Mouse (Mus musculus): ENCODE measurements around the gene Mkrn1.
"Not testable (repeated sequence)": the region's sequence is repeated elsewhere in the genome, so short reads cannot be mapped to it uniquely, and the experiment has no call there.

The Mkrn1 gene

DNA sequence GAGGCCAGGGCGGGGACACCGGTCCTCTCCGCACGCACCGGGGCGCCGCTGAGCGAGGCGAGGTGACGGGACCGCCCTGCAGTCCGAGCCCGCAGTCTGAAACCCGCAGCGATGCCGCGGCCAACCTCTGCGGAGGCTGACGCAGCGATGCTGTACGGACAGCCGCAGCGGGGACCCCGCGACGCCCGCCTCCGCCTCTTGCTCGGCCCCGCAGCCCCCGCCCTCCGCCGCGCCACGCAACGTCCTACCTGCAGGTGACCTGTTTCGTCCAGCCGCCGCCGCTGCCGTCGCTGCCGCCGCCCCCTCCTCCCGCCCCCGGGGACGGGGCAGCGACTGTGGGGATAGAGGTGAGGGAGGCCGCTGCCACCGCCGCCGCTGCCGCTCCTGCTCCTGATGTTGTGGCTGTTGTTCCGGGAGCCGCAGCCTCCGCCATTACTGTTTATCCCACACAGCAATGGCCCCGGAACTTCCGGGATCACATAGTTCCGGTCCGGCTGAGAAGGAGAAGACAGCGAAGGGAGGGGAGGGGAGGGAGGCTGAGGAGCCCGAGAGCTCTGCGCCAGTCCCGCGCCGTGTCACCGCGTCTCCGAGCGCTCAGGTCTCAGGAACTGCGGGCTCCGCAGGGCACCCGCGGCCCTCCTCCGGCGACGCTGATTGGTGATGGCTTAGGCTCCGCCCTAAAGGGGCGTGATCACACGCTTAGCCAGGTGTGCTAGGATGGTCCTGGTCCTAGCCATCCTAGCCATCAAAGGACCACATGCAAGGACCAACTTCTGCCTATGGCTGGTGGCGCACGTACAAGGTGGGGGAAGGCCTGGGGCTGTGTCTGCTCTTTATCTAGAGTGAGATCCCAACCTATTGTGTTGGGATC, at the start of gene Mkrn1:
Mkrn1 (minus strand) TSS at position 612 of the 871 bp plus-strand sequence.
- peak; percentile 84 for DNase-seq (ENCODE audit: low read depth, low spot score)

GRCm38 (mm10) chr6:39469427-39469826, 49.2 kb upstream of the Mkrn1 start:
- no peak for DNase-seq (ENCODE audit: low read depth, low spot score)

DNA sequence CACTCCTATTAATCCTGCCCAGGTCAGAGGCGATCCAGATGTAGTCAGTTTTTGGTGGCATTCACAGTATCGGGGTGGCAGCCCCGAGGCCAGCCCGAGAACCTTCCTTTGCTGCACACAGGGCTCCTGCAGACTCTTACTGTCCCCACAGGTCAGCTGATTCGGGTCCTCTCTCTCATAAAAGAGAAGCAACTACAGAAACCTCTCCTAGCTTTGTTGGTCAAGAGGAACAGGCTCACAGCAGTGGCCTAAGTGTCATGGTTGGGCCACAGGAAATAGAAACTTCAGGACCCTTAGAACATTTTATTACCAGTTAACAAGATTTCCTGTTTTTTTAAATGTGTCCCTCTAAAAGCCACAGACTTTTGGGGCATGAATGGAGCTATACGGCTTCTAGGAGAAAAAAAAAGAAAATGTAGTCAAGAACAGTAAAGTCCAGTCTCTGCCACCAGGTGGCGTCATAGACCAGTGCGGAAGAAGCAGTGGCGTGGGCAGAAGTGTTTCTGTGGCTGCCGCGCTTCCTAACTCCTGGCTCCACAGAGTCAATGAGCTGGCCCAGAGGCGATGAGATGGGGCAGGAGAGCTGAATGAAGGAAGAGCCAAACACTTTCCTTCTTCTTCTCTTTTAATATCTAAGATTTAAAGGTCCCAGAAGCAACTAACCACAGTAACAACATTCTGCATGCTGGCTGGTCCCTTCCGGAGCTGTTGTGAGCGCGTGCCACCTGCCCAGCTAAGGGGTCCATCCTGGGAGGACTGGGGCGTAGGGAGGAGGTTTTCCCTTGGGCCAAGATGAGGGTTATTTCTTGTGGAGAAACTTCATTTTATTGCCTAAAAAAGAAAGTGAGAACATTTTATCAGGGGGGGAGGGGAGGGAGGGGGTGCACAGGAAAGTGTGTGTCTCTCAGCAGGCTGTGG, 42.6 kb upstream of the Mkrn1 start:
- peak; percentile 67 for DNase-seq (ENCODE audit: low read depth, low spot score)

DNA sequence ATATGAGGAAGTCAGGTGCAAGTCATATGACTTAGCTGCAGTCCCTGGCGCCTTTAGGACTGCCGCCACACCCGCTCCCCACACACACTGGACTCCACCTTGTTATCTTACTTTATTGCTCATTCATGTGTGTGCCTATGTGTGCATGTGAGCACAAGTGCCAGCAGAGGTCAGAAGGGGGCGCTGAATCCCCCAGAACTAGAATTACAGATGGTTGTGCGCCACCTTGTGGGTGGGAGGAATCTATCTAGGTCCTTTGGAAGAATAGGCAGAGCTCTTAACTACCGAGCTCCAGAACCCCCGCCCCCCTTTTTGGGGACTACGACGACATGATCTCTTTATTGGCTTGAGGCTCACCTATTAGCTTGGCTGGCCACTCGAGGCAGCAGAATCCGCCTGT, 39.8 kb upstream of the Mkrn1 start:
- no peak for DNase-seq (ENCODE audit: low read depth, low spot score)

DNA sequence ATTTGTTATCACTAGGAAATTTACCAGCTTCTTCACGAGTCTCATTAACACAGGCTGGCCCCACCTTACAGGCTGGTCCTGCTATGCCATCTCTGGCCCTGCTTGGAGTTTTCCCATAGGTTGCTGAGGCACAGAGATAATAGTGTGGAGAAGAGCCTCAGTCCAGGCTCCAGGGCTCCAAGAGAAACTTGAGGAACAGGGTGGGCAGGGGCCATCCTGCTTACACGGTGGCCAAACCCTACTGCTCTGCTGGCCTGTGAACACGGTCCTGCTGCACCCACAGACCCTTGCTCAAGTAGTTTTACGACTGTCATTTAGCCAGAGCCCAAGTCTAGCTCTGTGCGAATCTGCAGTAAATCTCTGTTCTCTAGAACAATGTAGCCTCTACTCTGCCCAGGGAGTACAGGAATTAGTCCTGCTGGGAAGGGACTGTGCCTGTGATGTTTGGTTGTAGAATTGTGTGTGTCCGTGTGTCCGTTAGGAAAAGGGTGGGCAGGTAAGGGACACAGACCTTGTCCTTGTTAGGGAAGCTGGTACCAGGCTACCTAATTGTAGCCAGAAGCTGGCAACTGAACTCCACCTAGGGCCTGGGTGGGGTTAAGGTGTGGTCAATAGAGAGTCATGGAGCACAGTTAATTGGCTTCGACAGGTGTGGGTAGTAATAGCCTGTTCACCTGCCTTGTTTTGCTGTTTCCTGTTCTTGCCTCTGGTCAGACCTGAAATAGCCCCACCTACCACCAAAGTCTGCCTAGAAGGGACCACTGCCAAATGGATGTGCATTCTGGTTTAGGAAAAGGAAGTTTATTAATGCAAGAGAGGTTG, 35.3 kb upstream of the Mkrn1 start:
- DNase-seq (ENCODE audit: low read depth, low spot score), result no peak

DNA sequence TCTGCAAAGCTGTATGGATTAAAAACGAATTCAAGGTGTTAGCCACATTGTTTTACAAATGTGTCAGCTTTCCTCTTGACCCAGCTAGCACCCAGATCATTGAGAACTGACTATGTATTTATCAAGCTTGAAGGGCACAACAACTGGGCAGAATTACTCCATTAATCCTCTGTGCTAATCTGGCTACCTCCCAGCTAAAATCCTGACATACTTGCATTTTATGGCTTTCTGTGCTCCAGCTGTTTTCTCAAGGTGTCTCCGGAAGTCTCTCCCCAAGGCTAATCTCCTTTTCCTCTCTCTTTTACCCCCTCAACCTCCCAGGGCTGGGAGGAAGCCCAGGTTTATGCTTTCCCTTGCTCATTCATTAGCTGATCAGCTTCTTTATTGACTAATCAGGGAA, 34.4 kb upstream of the Mkrn1 start:
- DNase-seq (ENCODE audit: low read depth, low spot score), result no peak

DNA sequence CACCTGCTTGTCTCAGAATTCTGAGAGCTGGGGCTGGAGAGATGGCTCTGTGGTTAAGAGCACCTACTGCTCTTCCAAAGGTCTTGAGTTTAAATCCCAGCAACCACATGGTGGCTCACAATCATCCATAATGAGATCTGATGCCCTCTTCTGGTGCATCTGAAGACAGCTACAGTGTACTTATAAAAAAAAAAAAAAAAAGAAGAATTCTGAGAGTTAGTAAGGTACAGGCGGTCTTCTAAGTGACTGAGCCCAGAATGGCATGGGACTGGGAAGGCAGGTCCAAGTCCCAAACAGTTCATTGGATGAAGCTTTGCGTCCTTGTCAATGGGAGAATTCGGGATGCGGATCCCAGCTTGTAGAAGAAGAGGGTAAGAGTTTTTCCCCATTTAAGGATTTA, 33.3 kb upstream of the Mkrn1 start:
- DNase-seq (ENCODE audit: low read depth, low spot score), result no peak

- no peak for DNase-seq (ENCODE audit: low read depth, low spot score)
Observed at GRCm38 (mm10) chr6:39451033-39451432, 30.8 kb upstream of the Mkrn1 start.

- no peak for DNase-seq (ENCODE audit: low read depth, low spot score)
Observed at GRCm38 (mm10) chr6:39450580-39450979, 30.3 kb upstream of the Mkrn1 start.

DNA sequence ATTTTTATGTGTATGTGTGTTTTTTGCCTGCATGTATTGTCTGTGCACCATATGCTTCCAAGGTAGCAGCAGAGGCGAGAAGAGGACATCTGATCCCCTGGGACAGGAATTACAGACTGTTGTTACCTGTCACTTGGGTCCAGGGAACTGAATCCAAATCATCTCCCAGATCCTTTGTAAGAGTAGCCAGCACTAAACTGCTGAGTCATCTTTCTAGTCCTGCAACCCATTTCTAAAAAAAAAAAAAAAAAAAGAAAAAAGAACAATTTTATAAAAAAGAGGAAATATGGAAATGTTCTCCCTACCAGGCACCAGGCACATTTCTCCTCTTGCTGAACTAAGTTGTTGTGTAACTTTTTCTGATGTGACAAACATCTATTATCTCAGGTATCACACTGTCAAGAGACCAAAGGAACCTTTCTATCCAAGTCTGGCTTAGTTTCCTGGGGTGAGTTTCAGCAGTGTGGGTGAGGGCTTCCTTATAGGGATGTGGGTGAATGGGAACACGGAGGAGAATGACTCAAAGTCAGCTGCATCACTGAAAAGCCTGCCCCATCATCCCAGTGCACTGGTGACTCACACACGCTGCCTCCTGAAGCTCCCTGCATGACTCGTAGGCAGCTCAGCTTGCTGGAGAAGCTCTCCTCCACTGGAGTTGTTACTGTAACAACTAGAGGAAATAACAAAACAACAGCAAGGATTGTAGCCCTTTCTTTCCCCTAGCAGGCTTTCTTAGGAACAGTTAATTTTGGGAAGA, 27.3 kb upstream of the Mkrn1 start:
- DNase-seq (ENCODE audit: low read depth, low spot score), result no peak

DNA sequence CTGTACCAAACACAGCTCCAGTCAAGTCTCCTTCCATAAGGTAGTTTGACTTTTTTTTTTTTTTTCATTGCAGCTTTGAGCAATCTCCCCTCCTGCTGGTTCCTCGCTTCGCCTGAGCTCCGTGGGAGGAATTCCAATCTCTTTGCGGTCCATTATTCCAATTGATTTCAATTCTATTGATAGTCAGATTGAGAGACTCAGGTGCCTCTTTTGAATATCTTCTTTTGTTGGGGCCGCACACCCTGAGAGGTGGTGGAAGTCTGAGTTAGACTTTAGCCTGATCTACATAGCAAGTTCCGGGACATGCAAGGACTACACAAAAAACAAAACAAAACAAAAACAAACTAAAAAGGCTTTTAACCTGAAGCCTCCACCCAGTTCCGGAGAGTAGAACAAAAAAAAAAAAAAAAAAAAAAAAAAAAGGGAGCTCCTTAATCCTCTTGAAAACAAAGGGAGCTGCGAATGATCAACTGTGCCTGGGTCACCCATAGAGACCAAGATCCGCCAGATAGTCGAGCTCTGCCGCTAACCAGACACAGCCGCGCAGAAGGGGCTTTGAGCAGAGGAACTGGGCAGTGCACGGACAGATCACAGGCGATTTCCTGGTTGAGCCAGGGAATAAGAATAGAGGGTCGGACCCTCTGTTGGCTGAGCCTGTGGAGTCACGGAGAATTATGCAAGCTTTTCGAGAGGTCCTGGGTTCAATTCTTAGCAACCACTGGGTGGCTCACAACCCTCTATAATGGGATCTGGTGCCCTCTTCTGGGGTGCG, 25.7 kb upstream of the Mkrn1 start:
- no peak for DNase-seq (ENCODE audit: low read depth, low spot score)

- DNase-seq (ENCODE audit: low read depth, low spot score), result no peak
Observed at GRCm38 (mm10) chr6:39442786-39443287, 22.6 kb upstream of the Mkrn1 start.

DNA sequence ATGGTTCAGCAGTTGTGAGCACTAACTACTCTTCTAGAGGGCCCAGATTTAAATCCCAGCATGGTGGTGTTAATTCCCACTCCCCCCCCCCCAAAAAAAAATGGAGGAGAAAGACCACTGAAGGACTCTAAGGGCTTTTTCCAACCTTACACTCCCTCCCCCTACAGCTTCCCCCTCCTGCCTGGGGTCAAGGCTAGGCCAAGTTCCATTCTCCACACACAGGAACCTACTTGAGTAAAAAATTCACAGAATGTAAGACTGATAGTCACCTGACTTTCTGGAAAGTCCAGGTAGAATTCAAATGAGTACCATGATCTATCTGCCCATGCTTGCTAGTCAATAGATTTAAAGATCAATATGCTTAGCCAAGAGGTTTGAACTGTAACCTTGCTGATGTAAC, 19.9 kb upstream of the Mkrn1 start:
- DNase-seq (ENCODE audit: low read depth, low spot score), result no peak

DNA sequence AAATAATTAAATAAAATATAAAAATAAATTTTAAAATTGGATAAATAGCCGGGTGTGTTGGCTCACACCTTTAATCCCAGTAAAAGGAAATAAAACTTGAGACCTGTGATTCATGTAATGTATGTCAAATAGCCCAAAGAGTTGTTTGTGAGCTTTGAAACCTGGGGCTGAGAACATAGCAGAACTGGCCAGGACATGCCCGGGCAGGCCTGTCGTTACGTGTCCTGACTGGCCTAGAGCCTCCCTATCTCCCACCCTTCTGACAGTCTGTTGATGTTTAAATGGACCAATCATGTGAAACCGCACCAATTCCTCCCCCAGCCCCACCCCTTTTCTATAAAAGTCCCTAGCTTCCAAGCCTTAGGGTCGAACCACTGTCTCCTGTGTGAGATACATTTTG, 17.3 kb upstream of the Mkrn1 start:
- not testable (repeated sequence) for DNase-seq (ENCODE audit: low read depth, low spot score)

DNA sequence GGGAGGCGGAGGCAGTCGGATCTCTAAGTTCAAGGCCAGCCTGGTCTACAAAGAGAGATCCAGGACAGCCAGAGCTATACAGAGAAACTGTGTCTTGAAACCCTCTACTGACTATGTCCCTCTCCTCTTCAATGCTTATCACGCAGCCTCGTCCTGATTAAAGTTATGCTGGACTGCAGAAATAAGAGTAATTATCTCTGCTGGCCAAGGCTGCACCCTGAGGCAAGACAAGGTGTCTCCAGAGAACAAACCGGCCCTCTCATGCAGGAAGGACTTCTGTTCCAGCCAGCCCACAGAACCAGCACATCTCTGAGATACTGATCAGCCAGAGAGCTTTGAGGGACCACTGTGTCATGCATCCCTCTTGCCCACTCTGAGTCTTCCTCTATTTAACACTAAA, 15.6 kb upstream of the Mkrn1 start:
- DNase-seq (ENCODE audit: low read depth, low spot score), result no peak

DNA sequence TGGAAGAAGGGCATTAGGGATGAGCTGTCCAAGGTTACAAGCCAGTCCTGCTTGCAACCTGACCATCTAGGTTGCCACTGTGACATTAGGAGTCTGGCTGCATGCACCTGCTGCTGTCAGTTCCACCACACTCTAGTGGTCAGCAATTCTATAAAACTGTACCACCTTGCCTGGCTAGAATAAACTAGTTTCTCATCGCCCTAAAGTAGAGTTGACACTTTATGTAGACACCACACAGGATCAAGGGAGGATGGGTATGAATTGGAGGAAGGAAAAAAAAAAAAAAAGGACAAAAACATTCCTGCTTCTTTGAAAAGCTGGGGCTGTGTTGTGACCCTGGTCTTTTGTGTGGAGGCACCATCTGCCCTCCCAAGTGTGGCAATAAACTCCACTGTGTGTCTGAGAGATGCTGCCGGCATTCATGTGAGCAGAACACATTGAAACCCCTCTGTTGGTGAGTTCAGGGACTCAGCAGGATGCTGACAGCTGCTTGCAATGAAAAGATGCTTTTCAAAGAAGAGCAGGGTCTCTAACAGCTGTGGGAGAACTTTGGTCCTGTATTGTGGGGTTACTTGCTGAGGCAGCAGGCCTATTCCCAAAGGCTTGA, 14.7 kb upstream of the Mkrn1 start:
- no peak for DNase-seq (ENCODE audit: low read depth, low spot score)

DNA sequence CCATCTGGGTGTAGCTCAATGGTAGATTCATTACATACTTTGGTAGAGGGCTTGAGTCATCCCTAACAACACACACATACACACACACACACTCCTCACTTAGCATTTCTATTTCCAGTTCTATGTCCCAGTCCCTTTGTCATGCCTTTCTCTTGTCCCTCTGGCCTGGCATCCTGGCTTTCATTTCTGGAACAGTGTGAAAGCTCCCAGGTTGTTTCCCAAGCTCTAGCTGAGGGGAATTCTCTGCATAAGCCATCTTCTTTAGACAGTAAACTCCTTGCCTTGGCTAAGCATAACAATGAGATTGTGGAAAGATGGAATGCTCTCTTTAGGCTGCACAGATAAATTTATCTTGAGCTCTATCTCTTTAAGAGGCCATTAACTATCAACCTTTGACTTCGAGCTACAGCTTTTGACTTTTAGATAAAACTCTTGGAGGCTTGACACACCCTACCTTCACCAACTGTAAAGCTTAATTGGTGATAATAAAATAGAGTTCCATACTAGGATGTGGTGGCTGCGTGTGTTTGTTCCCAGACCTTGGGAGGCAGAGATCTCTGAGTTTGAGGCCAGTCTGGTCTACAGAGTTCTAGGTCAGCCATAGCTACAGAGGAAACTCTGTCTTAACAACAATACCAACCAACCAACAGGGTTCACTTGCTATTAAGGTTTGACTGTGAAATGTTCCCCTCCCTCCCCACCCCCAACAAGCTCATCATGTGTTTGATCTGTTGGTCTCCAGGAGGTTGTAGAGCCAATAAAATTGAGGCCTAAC, 14.0 kb upstream of the Mkrn1 start:
- no peak for DNase-seq (ENCODE audit: low read depth, low spot score)

DNA sequence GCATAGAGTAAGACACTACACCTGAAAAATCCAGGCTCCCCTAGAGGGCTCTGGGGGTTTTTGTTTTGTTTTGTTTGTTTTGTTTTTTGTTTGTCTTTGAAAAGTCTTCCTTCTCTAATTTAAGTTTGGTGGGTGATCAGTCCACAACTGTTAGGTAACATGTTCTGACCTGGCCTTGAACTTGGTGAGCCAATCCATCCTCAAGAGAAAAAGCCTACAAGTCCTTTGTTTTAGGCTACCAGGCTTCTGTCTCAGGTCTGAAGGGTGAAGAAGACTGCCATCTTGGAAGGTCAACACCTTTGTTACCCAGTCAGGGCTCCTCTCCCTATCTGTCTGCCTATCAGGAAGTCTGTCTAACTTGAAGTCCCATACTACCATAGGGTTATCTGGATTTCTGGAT, 13.4 kb upstream of the Mkrn1 start:
- DNase-seq (ENCODE audit: low read depth, low spot score), result no peak

DNA sequence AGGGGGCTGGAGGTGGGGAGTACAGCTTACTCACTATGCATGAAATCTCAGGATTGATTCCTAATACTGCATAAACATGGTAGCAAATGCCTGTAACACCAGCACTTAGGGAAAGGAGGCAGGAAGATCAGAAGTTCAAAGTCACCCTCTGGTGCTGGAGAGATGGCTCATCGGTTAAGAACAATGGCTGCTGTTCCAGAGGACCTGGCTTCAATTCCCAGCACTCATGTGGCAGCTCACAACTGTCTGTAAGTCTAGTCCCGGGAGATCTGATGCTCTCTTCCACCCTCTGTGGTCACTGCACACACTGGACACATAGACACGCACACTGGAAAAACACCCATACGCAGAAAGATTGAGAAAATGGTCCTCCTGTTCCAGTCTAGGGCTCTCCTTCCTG, 12.9 kb upstream of the Mkrn1 start:
- no peak for DNase-seq (ENCODE audit: low read depth, low spot score)
